Mouse (Mus musculus): ENCODE measurements around the gene Atp5j.

DNA sequence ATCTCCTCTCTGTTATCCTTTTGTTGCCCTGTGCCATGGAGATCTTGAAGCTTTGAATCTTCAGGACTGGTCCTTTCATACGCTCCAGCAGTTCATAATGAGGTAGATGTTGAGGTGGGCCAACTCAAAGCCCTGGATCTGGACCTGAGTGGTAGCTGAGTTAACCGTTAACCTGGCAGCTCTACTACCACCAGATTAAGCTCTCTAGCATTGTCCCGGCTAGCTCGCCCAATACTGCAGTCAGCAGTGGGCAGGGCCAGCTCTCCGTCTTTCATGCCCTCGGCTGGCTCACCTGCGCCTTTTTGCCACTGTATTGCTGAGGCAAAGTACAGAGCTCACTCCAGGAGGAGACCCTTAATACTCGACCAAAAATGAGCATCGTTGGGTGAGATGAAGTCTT lies 45.7 kb upstream of the Atp5j start:
- TF ChIP-seq POLR2A (IDR thresholded peaks at IDR 0.05; ENCODE audit: insufficient read depth, low read length) = no peak
- no peak for TF ChIP-seq CTCF (IDR thresholded peaks at IDR 0.05; ENCODE audit: low read depth, low read length)
